Mouse (Mus musculus): ENCODE measurements around the gene Tnnt1. TPM values are rescaled to one million over a fixed set of nuclear protein-coding genes. Genes with fewer than 3 reads are reported as not detected.

The Tnnt1 gene
- polyA plus RNA-seq, 1 experiment from 2014 or later, result 14.0 TPM

DNA sequence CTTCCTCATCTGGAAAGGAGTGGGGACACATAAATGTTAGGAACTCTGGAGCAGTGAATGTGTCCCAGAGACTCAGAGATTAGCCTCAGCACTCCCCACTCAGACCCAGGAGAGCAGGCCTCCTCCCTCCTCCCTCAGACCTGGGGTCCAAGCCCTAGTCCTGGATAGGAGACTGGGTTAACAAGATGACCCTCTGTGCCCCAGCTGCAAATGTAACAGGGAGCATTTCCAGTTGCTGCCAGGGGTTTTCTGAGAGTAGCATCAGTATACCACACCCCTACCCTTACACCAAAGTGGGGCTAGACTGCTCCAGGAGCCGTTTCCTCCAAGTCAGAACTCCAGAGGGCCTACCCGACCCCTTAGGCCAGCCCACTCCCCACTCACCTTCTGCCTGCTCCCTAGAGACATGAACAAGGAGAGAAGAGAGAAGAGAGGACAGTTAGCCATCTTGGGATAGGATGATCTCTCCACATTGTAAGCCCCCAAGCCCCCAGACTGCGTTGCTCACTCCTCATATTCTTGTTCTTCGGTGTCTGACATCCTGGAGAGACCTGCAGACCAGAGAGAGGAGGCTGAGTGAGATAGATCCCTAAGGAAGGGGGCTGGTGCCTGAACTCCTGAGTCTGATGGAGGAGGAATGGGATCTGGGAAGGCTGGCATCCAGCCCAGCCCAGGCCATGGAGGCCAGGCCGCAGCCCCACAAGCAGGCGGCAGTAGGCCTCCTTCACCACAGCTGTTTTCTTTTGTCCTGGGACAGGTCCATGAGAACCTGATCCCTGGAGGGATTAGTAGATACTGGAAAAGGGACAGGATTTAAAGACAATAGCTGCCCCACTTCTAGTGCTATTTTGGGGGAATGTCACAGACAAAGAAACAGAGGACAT, 2.1 kb downstream of the Tnnt1 start:
- Histone ChIP-seq H3K4me3 (ENCODE audit: low read depth, low read length) (no peak overlapping the region), H3K9ac (replicated peaks; ENCODE audit: low read depth) (no peak overlapping the region), H3K36me3 (ENCODE audit: insufficient read depth, low read length) (no peaks in the 10 kb centered on the region), H3K27me3 (replicated peaks; ENCODE audit: insufficient read depth, low read length) (no peaks in the 10 kb centered on the region), H3K27ac (ENCODE audit: low read length) (no peak overlapping the region), H3K4me1 (ENCODE audit: insufficient read depth, low read depth, low read length) (no peaks in the 10 kb centered on the region), H3K4me2 (replicated peaks; ENCODE audit: low read depth, low read length) (no peak overlapping the region), H3K9me3 (ENCODE audit: low read length) (no peaks in the 10 kb centered on the region)
- whole genome bisulfite sequencing, result 50% methylated on average over 6 of the region's 6 CpGs
- ATAC-seq (no peak), DNase-seq (ENCODE audit: low spot score) (no peak)
- TF ChIP-seq EP300 (IDR thresholded peaks at IDR 0.05), result no peak
- TF ChIP-seq CTCF (IDR thresholded peaks at IDR 0.05), result no peak

GRCm38 (mm10) chr7:4513236-4513635, 2.9 kb downstream of the Tnnt1 start:
- 24% methylated on average over 13 of the region's 13 CpGs for WGBS
- no peak overlapping the region for H3K4me2 ChIP-seq (replicated peaks; ENCODE audit: low read depth, low read length)
- H3K27ac ChIP-seq (ENCODE audit: low read length), result no peak overlapping the region
- TF ChIP-seq EP300 (IDR thresholded peaks at IDR 0.05) (no peak), CTCF (IDR thresholded peaks at IDR 0.05) (peak; percentile 92)
- DNase-seq (ENCODE audit: low spot score) (peak; percentile 73), ATAC-seq (no peak)
- H3K27me3 ChIP-seq (replicated peaks; ENCODE audit: insufficient read depth, low read length), result no peaks in the 10 kb centered on the region
- no peak overlapping the region for H3K4me3 ChIP-seq (ENCODE audit: low read depth, low read length)
- no peak overlapping the region for H3K9ac ChIP-seq (replicated peaks; ENCODE audit: low read depth)
- H3K9me3 ChIP-seq (ENCODE audit: low read length), result no peaks in the 10 kb centered on the region
- H3K36me3 ChIP-seq (ENCODE audit: insufficient read depth, low read length), result no peaks in the 10 kb centered on the region
- H3K4me1 ChIP-seq (ENCODE audit: insufficient read depth, low read depth, low read length), result no peaks in the 10 kb centered on the region

GRCm38 (mm10) chr7:4511489-4512224, 4.5 kb downstream of the Tnnt1 start:
- Histone ChIP-seq H3K27me3 (replicated peaks; ENCODE audit: insufficient read depth, low read length) (no peaks in the 10 kb centered on the region), H3K36me3 (ENCODE audit: insufficient read depth, low read length) (no peaks in the 10 kb centered on the region), H3K9me3 (ENCODE audit: low read length) (no peaks in the 10 kb centered on the region), H3K9ac (replicated peaks; ENCODE audit: low read depth) (no peak overlapping the region), H3K27ac (ENCODE audit: low read length) (peak overlapping the region; percentile 11; the same call in 1 of the 2 replicates), H3K4me2 (replicated peaks; ENCODE audit: low read depth, low read length) (no peak overlapping the region), H3K4me1 (ENCODE audit: insufficient read depth, low read depth, low read length) (no peaks in the 10 kb centered on the region), H3K4me3 (ENCODE audit: low read depth, low read length) (no peak overlapping the region)
- ATAC-seq (no peak), DNase-seq (ENCODE audit: low spot score) (peak; percentile 51)
- no peak for TF ChIP-seq EP300 (IDR thresholded peaks at IDR 0.05)
- peak; percentile 29; the same call in 1 of the 2 replicates for TF ChIP-seq CTCF (IDR thresholded peaks at IDR 0.05)
- 31% methylated on average over 8 of the region's 8 CpGs for WGBS

DNA sequence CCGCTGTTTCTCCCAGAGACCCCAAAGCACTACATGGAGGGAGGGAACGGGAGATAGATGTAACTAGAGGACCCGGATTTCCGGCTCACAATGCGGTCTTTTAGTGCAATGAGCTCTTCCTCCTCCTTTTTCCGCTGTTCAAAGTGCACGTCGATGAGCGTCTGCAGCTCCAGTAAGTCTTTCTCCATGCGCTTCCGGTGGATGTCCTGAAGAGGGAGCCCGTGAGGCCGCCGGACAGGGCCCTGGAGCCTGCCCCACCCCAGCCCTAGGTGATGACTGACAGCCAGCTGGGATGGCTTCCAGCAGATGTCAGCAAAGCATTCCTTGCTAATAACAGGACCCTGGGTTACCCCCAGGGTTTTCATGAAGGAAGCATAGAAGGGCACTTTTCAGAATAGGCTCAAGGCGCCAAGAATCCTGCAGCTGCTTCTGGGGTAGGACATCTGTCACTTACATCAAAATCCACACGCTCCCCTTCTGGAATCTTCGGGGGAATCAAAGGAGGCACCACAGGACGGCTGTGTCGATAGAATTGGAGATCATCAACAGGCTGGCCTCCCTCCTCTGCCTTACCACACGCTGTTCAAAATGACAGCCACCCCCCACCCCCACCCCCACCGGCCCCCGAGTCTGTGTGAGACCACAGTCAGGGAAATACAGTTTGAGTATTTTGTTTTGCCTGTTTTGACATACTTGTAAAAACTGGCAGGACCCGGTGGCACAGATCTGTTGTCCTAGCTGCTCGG, 6.1 kb downstream of the Tnnt1 start:
- Histone ChIP-seq H3K4me1 (ENCODE audit: insufficient read depth, low read depth, low read length) (no peaks in the 10 kb centered on the region), H3K27me3 (replicated peaks; ENCODE audit: insufficient read depth, low read length) (no peaks in the 10 kb centered on the region), H3K4me2 (replicated peaks; ENCODE audit: low read depth, low read length) (0 out of 2 replicates have a peak overlapping the region, but pooled peaks have one; percentile 2), H3K9me3 (ENCODE audit: low read length) (no peaks in the 10 kb centered on the region), H3K36me3 (ENCODE audit: insufficient read depth, low read length) (no peaks in the 10 kb centered on the region), H3K9ac (replicated peaks; ENCODE audit: low read depth) (no peak overlapping the region), H3K27ac (ENCODE audit: low read length) (0 out of 2 replicates have a peak overlapping the region, but pooled peaks have one; percentile 32), H3K4me3 (ENCODE audit: low read depth, low read length) (no peak overlapping the region)
- peak; percentile 88 for ATAC-seq
- TF ChIP-seq EP300 (IDR thresholded peaks at IDR 0.05) (peak; percentile 64), CTCF (IDR thresholded peaks at IDR 0.05) (peak; percentile 92)
- WGBS, result 14% methylated on average over 24 of the region's 24 CpGs
- peak; percentile 93 for DNase-seq (ENCODE audit: low spot score)

DNA sequence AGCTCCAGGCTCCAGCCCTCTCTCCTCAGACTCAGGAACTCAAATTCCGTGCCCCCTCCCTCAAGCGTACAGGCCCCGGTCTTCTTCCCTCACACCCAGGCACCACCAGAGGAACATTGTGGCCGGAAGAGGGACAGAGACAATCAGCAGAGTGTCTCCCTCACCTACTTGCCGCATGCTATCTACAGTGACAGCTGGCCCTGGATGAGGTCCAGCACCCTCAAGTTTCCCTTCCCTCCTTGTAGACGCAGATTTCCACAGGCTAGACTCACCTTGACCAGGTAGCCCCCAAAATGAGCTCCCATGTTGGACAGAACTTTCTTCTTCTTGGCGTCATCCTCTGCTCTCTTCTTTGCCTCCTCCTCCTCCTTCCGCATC, 7.5 kb downstream of the Tnnt1 start:
- Histone ChIP-seq H3K9ac (replicated peaks; ENCODE audit: low read depth) (no peak overlapping the region), H3K4me1 (ENCODE audit: insufficient read depth, low read depth, low read length) (no peaks in the 10 kb centered on the region), H3K4me2 (replicated peaks; ENCODE audit: low read depth, low read length) (no peak overlapping the region), H3K9me3 (ENCODE audit: low read length) (no peaks in the 10 kb centered on the region), H3K4me3 (ENCODE audit: low read depth, low read length) (no peak overlapping the region), H3K27me3 (replicated peaks; ENCODE audit: insufficient read depth, low read length) (no peaks in the 10 kb centered on the region), H3K36me3 (ENCODE audit: insufficient read depth, low read length) (no peaks in the 10 kb centered on the region), H3K27ac (ENCODE audit: low read length) (no peak overlapping the region)
- DNase-seq (ENCODE audit: low spot score) (no peak), ATAC-seq (no peak)
- WGBS, result 78% methylated on average over 8 of the region's 8 CpGs
- TF ChIP-seq EP300 (IDR thresholded peaks at IDR 0.05), result no peak
- TF ChIP-seq CTCF (IDR thresholded peaks at IDR 0.05), result no peak
